Mouse (Mus musculus) layer of hippocampus, postnatal 25 days (tissue): ENCODE data around the gene Shank1. TPM values are rescaled to one million over a fixed set of nuclear protein-coding genes. Genes with fewer than 3 reads are reported as not detected.
A peak's percentile ranks its signal among the peaks of the same experiment; 100 is the strongest.
"Not testable (repeated sequence)": the region's sequence is repeated elsewhere in the genome, so short reads cannot be mapped to it uniquely, and the experiment has no call there.

Experiments used
- DNase-seq, 2 experiments: peaks; one replicate each; pipeline ENCODE4 v3.0.0; 2022; ENCODE audit warnings: mixed read lengths in 2 of 2, low spot score in 1 of 2; ENCODE audit errors: extremely low spot score in 1 of 2
- total RNA-seq, 2 experiments: library from RNA; stranded (reverse); gene quantifications; 2 replicates each; pipeline ENCODE4 v1.2.3; 2021

Gene Shank1
- 100 to 1,000 TPM; 502 to 670 TPM for total RNA-seq

- no peak for DNase-seq
These were observed at the start of gene Shank1 for GRCm38 (mm10) chr7:44309475-44310284. Gene Shank1 (plus strand): TSS chr7:44310253.

- no peak for DNase-seq
These were observed 49.6 kb upstream of the Shank1 start for GRCm38 (mm10) chr7:44260410-44260809.

GRCm38 (mm10) chr7:44261147-44261546 lies 48.9 kb upstream of the Shank1 start, which contains the start of gene Gm15517:
Gene Gm15517 (plus strand): TSS chr7:44261447.
- no peak for DNase-seq

GRCm38 (mm10) chr7:44262791-44263643 lies 47.0 kb upstream of the Shank1 start:
- DNase-seq, result peak; percentile 98 to 100

GRCm38 (mm10) chr7:44268117-44268516 lies 41.9 kb upstream of the Shank1 start:
- no peak for DNase-seq

GRCm38 (mm10) chr7:44269397-44269796 lies 40.7 kb upstream of the Shank1 start:
- DNase-seq, result no peak

GRCm38 (mm10) chr7:44271309-44271708 lies 38.7 kb upstream of the Shank1 start:
- DNase-seq, result no peak

- no peak for DNase-seq
These were observed 37.5 kb upstream of the Shank1 start for GRCm38 (mm10) chr7:44272546-44272945.

- DNase-seq, result no peak
These were observed 36.6 kb upstream of the Shank1 start for GRCm38 (mm10) chr7:44273446-44273845.

GRCm38 (mm10) chr7:44274096-44274495 lies 36.0 kb upstream of the Shank1 start:
- DNase-seq, result no peak

GRCm38 (mm10) chr7:44275546-44275945 lies 34.5 kb upstream of the Shank1 start:
- DNase-seq, result no peak

GRCm38 (mm10) chr7:44276461-44277249 lies 33.4 kb upstream of the Shank1 start:
- DNase-seq, result no peak

GRCm38 (mm10) chr7:44277250-44277622 lies 32.8 kb upstream of the Shank1 start:
- DNase-seq, result peak in 1 of 2 experiments; percentile 62

GRCm38 (mm10) chr7:44280959-44281358 lies 29.1 kb upstream of the Shank1 start:
- no peak for DNase-seq

GRCm38 (mm10) chr7:44281586-44281985 lies 28.5 kb upstream of the Shank1 start:
- DNase-seq, result no peak

GRCm38 (mm10) chr7:44287760-44288159 lies 22.3 kb upstream of the Shank1 start:
- DNase-seq, result no peak

GRCm38 (mm10) chr7:44290986-44291385 lies 19.1 kb upstream of the Shank1 start:
- no peak for DNase-seq

- DNase-seq, result no peak
These were observed 18.6 kb upstream of the Shank1 start for GRCm38 (mm10) chr7:44291418-44291817.

GRCm38 (mm10) chr7:44297501-44297900 lies 12.6 kb upstream of the Shank1 start:
- DNase-seq, result not testable (repeated sequence)
